Mouse (Mus musculus) erythroblast, embryonic 14.5 days (primary cell): ENCODE data around the gene Arhgef19.

Source experiments
- GATA1 ChIP-seq: IDR thresholded peaks from 2 replicates; pipeline ENCODE4 v1.6.1; 2012; ENCODE audit warnings: low read length, inconsistent platforms, mixed read lengths
- TAL1 ChIP-seq: IDR thresholded peaks from 3 replicates; pipeline ENCODE4 v1.6.1; 2012; ENCODE audit warnings: low read length, inconsistent platforms, mixed read lengths

GRCm38 (mm10) chr4:141214337-141214851 lies 24.9 kb upstream of the Arhgef19 start:
- TF ChIP-seq GATA1 (no peak), TAL1 (no peak)
